Mouse (Mus musculus): ENCODE measurements around the gene Cd276.

The Cd276 gene

DNA sequence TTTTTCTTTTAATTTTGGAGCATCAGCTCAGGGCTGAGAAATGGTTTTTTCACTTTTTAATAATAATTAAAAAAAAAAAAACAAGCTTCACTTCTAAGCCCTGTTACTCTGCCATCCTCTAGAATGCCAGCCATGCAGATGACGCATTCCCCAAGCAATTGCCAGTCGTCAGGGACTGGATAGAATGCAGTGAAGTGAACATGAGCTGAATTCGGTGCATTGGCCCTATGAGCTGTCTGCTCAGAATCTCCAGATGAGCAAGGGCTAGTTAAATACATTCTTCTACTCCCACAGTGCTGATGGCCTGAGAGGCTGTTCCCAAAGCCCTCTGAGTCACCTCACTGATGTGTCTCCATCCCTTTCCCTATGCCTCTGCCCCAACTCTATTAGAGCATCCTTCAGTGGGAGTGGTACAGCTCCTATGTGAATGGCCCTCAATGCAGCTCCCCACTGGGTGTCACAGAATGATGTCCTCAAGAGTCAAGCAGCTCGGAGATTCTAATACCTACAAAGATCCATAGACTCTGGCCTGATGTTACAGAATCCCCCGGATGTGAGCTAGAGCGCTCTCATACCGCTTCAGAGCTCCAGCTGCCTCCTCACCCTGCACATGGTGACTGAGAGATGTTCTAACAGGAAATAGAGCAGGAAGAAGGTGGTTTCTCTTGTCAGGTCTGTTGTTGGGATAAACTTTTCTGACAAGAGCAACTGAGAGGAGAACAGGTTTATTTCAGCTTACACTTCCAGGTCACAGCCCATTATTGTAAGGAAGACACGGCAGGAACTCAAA, 47.8 kb downstream of the Cd276 start:
- peak; percentile 17 to 55 for DNase-seq

DNA sequence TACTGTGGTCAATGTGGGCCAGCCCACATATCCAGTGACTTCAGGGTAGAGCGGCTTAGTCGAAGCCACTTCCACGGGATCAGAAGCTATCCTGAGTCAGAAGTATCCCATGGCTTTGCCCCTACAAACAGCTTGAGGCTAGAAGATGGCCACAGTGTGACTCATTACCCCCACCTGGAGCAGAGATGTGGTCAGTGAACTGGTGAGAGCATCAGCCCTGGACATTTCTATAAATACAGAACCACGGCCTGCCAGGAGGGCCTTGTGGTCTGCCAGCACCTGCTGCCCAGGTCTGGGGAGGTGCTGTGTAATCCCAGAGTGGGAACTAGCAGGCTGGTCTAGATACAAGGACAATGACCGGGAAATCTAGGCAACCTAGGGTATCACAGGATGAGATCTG, 54.3 kb downstream of the Cd276 start:
- no peak for DNase-seq

- DNase-seq = no peak
Measured at GRCm38 (mm10) chr9:58497942-58498341, 57.3 kb downstream of the Cd276 start.

DNA sequence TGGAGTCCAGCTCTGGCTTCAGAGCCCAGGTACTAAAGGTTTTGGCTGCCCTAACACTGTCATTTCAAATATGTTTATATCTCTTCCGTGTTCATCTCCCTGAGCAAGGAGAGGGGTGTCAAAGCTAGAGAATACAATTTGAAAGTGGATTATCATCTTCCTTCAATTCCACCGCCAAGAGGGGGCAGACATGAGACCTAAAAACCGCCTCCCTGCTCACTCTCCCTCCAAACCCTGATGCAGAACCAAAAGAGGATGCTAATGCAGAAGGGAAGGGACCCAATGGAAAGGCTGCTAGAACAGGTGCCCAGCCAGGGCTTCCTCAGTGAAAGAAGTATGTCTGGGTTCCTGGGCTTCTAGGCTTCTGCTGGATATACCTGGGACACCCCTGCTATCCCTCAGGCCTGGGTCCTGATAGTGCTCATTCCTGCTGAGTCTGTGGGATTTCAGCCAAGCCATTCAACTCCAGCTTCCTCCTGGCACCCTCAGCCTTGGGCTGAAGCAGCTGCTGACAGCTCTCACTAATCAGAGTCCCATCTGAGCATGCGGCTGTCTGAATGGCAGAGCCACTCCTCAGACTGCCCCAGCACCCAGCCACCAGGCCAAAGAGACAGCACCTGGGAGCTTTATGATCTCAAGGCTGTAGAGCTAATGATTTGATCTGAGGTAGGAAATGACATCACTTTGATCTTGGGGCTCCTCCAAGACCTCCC, 58.6 kb downstream of the Cd276 start:
- DNase-seq = no peak

DNA sequence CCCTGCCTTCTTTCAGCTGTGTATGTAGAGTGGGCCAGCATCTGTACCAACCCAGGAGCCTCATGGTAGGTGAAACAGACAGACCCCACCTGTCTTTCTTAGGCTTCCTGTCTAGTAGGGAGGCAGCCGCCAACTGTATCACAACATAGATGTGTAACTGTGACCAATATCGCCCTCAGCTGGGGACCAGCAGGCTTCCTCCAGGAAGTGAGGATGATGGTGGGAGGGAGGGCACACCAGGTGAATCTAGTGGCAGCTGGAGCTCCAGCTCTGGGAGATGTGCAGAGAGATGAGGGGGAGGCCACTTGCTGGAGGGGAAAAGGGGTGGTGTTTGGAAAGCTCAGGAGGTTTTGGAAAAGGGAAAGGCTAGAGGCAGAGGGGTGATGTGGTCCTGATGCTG, 60.2 kb downstream of the Cd276 start:
- no peak for DNase-seq

DNA sequence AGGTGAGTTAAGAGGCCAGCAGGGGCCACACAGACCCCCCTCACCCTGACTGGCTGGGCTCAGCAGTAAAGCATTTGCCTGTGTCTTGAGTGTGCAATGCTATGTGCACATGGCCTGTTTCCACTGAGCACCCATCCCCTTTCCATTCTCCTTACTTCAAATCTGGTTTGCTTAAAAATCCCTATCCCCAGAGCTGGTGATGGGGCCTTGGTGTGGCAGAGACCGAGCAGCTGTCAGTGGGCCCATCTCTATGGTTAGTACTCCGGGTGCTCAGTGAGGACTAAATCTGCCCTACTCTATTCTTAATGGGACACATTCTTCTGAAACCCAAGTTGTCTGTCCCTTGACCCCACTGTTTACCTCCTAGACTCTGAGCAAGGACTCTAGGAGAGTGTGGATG, 64.8 kb downstream of the Cd276 start:
- DNase-seq = no peak

DNA sequence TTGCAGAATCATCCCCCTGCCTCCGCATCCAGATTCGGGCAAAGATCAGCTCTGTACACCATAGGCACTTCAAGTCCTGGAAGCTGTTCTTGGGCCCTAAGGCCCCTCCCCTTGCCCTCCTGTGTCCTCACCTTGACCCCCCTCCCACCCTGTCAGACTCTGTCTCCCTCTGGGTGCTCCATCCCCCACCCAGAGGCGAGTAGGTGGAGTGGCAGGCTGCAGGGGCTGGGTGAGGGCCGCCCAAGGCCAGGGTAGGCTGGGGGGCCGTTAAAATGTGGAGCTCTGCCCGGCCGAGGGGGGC, 65.4 kb downstream of the Cd276 start:
- DNase-seq = no peak

- DNase-seq = no peak
Measured at GRCm38 (mm10) chr9:58489133-58489864, 65.9 kb downstream of the Cd276 start.

GRCm38 (mm10) chr9:58487851-58488801, 67.1 kb downstream of the Cd276 start, which contains the start of gene Insyn1:
TSS of gene Insyn1 (plus strand) at chr9:58488603.
- DNase-seq = no peak

DNA sequence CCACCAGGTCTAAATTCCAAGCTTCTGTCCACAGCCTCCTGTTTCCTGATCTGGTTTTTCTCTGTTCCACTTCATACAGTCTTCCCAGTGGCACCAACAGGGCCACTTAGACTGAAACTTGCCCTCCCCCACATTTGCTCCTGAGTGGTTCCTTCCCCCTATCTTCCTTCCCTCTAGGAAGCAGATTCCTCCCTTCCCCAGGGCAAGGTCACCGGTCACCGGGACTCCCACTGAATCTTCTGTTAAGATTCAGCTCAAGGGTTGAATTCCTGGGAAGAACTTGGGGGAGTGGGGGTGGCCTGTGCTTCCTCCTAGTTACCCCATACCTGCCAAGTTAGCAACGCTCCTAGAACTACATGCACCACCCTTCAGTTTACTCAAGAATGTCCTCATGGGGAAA, 68.2 kb downstream of the Cd276 start:
- no peak for DNase-seq

All from thymus, adult 18-20 months (tissue).